Mouse (Mus musculus) forebrain, postnatal 0 days (tissue): ENCODE results near the gene Tmem191c. TPM values are rescaled to one million over a fixed set of nuclear protein-coding genes. Genes with fewer than 3 reads are reported as not detected.
A peak's percentile ranks its signal among the peaks of the same experiment; 100 is the strongest.

Source experiments
- ATAC-seq: fragments of 200-750 bp; cut with Nextera tagmentation; 2 replicates; pipeline ENCODE4 v1.8.0; 2017; ENCODE audit warnings: mild to moderate bottlenecking, moderate library complexity
- DNase-seq: peaks from one replicate; pipeline ENCODE4 v3.0.0-alpha.2; 2015
- H3K27ac ChIP-seq: fragments of 300-500 bp; sonication (generic); 2 replicates; pipeline ENCODE4 v1.5.1; 2014; ENCODE audit warnings: low read depth, mild to moderate bottlenecking, antibody characterized with exemption, low read length, moderate library complexity, mixed read lengths
- H3K27me3 ChIP-seq: fragments of 300-500 bp; sonication (generic); 2 replicates; pipeline ENCODE4 v1.6.1; 2014; ENCODE audit warnings: mild to moderate bottlenecking, low read length, mixed read lengths; ENCODE audit not compliant: insufficient read depth
- H3K36me3 ChIP-seq: fragments of 300-500 bp; sonication (generic); 2 replicates; pipeline ENCODE4 v1.6.1; 2014; ENCODE audit warnings: mild to moderate bottlenecking, moderate library complexity; ENCODE audit not compliant: insufficient read depth
- H3K4me1 ChIP-seq: fragments of 300-500 bp; sonication (generic); 2 replicates; pipeline ENCODE4 v1.6.1; 2014; ENCODE audit warnings: antibody characterized with exemption; ENCODE audit not compliant: insufficient read depth
- H3K4me2 ChIP-seq: fragments of 300-500 bp; sonication (generic); 2 replicates; pipeline ENCODE4 v1.6.1; 2014; ENCODE audit warnings: low read depth, mild to moderate bottlenecking, moderate library complexity
- H3K4me3 ChIP-seq: fragments of 300-500 bp; sonication (generic); 2 replicates; pipeline ENCODE4 v1.5.1; 2014; ENCODE audit warnings: low read depth, low read length, mixed read lengths
- H3K9ac ChIP-seq: fragments of 300-500 bp; sonication (generic); 2 replicates; pipeline ENCODE4 v1.6.1; 2014; ENCODE audit warnings: mild to moderate bottlenecking
- H3K9me3 ChIP-seq: fragments of 300-500 bp; sonication (generic); 2 replicates; pipeline ENCODE4 v1.6.1; 2016; ENCODE audit warnings: low read length
- CTCF ChIP-seq: sonication (generic); IDR thresholded peaks from 2 replicates; pipeline ENCODE4 v1.5.1; 2016; ENCODE audit warnings: antibody characterized with exemption, control low read depth, low read depth
- WGBS: fragments of 180-500 bp; shearing (Covaris S2); extraction: QIAGEN DNeasy Blood & Tissue Kit; methylation state at CpG from one replicate; pipeline ENCODE4 v1.1.7; 2014; 5-methylcytosine and 5-hydroxymethylcytosine counted together
- polyA plus RNA-seq: library from polyadenylated mRNA; unstranded; fragments of >200 nt; fragmentation: Nextera tagmentation; extraction: Ambion mirVana; gene quantifications from 2 replicates; pipeline ENCODE4 v1.2.1, GENCODE M21; 2015
- total RNA-seq: library from RNA; depleted of rRNA; stranded (reverse); fragments of >200 nt; gene quantifications from 2 replicates; pipeline ENCODE4 v1.2.3, GENCODE M21; 2014

Tmem191c gene
- total and polyA plus RNA-seq, 2 experiments from 2014 or later, result 53.5 to 55.2 TPM

- H3K36me3 ChIP-seq, result peaks cover 82% of the 10 kb centered on the region
- no peak for TF ChIP-seq CTCF
- no peak overlapping the region for H3K4me2 ChIP-seq
- H3K9ac ChIP-seq, result no peak overlapping the region
- WGBS, result 88% methylated on average over 5 of the region's 5 CpGs
- H3K9me3 ChIP-seq, result no peaks in the 10 kb centered on the region
- H3K4me3 ChIP-seq, result no peak overlapping the region
- H3K4me1 ChIP-seq, result no peaks in the 10 kb centered on the region
- H3K27me3 ChIP-seq, result no peaks in the 10 kb centered on the region
- ATAC-seq (no peak), DNase-seq (no peak)
- no peak overlapping the region for H3K27ac ChIP-seq
Measured at GRCm38 (mm10) chr16:17303521-17304245, 27.8 kb downstream of the Tmem191c start.

- peaks cover 84% of the 10 kb centered on the region for H3K36me3 ChIP-seq
- H3K27ac ChIP-seq, result no peak overlapping the region
- no peak for DNase-seq
- TF ChIP-seq CTCF, result no peak
- no peaks in the 10 kb centered on the region for H3K27me3 ChIP-seq
- H3K4me3 ChIP-seq, result no peak overlapping the region
- H3K9ac ChIP-seq, result no peak overlapping the region
- no peaks in the 10 kb centered on the region for H3K9me3 ChIP-seq
- no peaks in the 10 kb centered on the region for H3K4me1 ChIP-seq
- ATAC-seq, result no peak
- no peak overlapping the region for H3K4me2 ChIP-seq
- WGBS, result 92% methylated on average over 5 of the region's 5 CpGs
Measured at GRCm38 (mm10) chr16:17307461-17307860, 31.6 kb downstream of the Tmem191c start.

DNA sequence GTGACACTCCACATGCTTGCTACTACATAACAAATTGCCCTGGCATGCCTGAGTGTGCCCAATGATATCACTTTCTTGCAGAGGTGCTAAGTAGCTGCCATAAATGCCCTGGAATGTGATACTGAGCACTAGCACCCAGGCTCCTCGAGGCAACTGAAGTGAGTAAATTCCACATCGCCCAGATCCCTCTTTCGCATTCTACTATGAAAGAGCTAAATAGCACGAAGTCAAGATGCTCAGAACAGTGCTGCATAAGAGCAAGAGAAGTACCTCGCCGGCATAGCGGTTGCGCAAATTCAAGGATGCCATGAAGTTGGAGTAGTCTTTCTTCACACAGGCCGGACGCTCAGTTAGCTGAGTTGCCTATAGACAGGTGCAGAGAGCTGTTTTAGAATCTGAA lies 33.2 kb downstream of the Tmem191c start:
- DNase-seq, result no peak
- Histone ChIP-seq H3K4me1 (no peaks in the 10 kb centered on the region), H3K27ac (no peak overlapping the region), H3K4me3 (no peak overlapping the region), H3K36me3 (peaks cover 79% of the 10 kb centered on the region), H3K9ac (no peak overlapping the region), H3K4me2 (no peak overlapping the region), H3K9me3 (no peaks in the 10 kb centered on the region), H3K27me3 (no peaks in the 10 kb centered on the region)
- WGBS, result 96% methylated on average over 10 of the region's 10 CpGs
- TF ChIP-seq CTCF, result no peak
- ATAC-seq, result no peak

DNA sequence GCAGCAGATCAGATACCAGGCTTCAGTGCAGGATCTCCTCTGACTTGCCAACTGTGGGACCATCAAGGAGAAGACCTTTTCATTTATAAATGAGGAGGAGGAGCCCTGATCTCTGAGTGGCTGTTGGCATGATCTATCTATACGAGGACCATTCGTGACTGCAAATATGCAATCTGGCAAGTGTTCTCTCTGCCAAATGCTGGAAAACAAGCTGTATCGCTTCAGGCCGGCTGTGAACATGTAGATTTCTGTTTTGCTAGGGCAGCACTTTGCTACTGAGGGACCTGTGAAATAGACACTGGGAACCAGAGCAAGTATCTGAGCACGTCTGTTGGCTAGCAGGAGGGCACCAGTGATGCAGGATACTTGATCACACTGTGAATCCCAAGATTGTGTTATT lies 36.7 kb downstream of the Tmem191c start:
- peaks cover 85% of the 10 kb centered on the region for H3K36me3 ChIP-seq

GRCm38 (mm10) chr16:17316554-17316953 lies 40.7 kb downstream of the Tmem191c start:
- Histone ChIP-seq H3K9ac (no peak overlapping the region), H3K9me3 (no peaks in the 10 kb centered on the region), H3K27ac (no peak overlapping the region), H3K4me3 (no peak overlapping the region), H3K4me1 (no peaks in the 10 kb centered on the region), H3K27me3 (no peaks in the 10 kb centered on the region), H3K36me3 (peaks cover 65% of the 10 kb centered on the region), H3K4me2 (no peak overlapping the region)
- TF ChIP-seq CTCF, result no peak
- WGBS, result 94% methylated on average over 7 of the region's 7 CpGs
- no peak for DNase-seq
- no peak for ATAC-seq

More for the DNA sequence above, 36.7 kb downstream of the Tmem191c start:
- no peak overlapping the region for H3K4me3 ChIP-seq
- H3K4me1 ChIP-seq, result no peaks in the 10 kb centered on the region
- DNase-seq (no peak), ATAC-seq (no peak)
- H3K9me3 ChIP-seq, result no peaks in the 10 kb centered on the region
- H3K27me3 ChIP-seq, result no peaks in the 10 kb centered on the region
- H3K9ac ChIP-seq, result no peak overlapping the region
- WGBS, result 76% methylated on average over 5 of the region's 5 CpGs
- TF ChIP-seq CTCF, result no peak
- no peak overlapping the region for H3K4me2 ChIP-seq
- no peak overlapping the region for H3K27ac ChIP-seq

GRCm38 (mm10) chr16:17321481-17321880 lies 45.6 kb downstream of the Tmem191c start:
- Histone ChIP-seq H3K4me1 (no peaks in the 10 kb centered on the region), H3K4me3 (no peak overlapping the region), H3K4me2 (no peak overlapping the region), H3K36me3 (peaks cover 62% of the 10 kb centered on the region), H3K27ac (no peak overlapping the region), H3K9ac (no peak overlapping the region), H3K27me3 (no peaks in the 10 kb centered on the region), H3K9me3 (no peaks in the 10 kb centered on the region)
- DNase-seq (peak; percentile 17), ATAC-seq (no peak)
- no peak for TF ChIP-seq CTCF
- 40% methylated on average over 5 of the region's 5 CpGs for WGBS

GRCm38 (mm10) chr16:17324745-17325144 lies 48.9 kb downstream of the Tmem191c start:
- TF ChIP-seq CTCF, result no peak
- H3K4me3 ChIP-seq, result no peak overlapping the region
- no peaks in the 10 kb centered on the region for H3K4me1 ChIP-seq
- no peaks in the 10 kb centered on the region for H3K9me3 ChIP-seq
- DNase-seq, result no peak
- no peaks in the 10 kb centered on the region for H3K27me3 ChIP-seq
- no peak overlapping the region for H3K27ac ChIP-seq
- no peak overlapping the region for H3K9ac ChIP-seq
- 95% methylated on average over 5 of the region's 5 CpGs for WGBS
- ATAC-seq, result no peak
- no peak overlapping the region for H3K4me2 ChIP-seq
- peaks cover 51% of the 10 kb centered on the region for H3K36me3 ChIP-seq
